Mouse (Mus musculus): Measurements from ENCODE around the gene Crebrf. TPM values are rescaled to one million over a fixed set of nuclear protein-coding genes. Genes with fewer than 3 reads are reported as not detected.

Gene Crebrf
- total and polyA plus RNA-seq, 2 experiments from 2014 or later, result 11.0 to 31.4 TPM

- Histone ChIP-seq H3K27ac (ENCODE audit: low read depth, low read length) (no peak overlapping the region), H3K36me3 (ENCODE audit: insufficient read depth) (no peaks in the 10 kb centered on the region), H3K4me2 (ENCODE audit: low read depth) (no peak overlapping the region), H3K9ac (no peak overlapping the region), H3K4me3 (ENCODE audit: low read depth, low read length) (no peak overlapping the region), H3K9me3 (ENCODE audit: low read length) (no peaks in the 10 kb centered on the region), H3K4me1 (ENCODE audit: insufficient read depth) (no peaks in the 10 kb centered on the region), H3K27me3 (ENCODE audit: insufficient read depth, low read length) (no peaks in the 10 kb centered on the region)
- whole genome bisulfite sequencing, result 84% methylated on average over 6 of the region's 6 CpGs
- ATAC-seq (no peak), DNase-seq (no peak)
- TF ChIP-seq CTCF (IDR thresholded peaks at IDR 0.05; ENCODE audit: low read depth), result no peak
These were observed 101.4 kb downstream of the Crebrf start for GRCm38 (mm10) chr17:26816810-26817209.

GRCm38 (mm10) chr17:26817776-26818175, 102.3 kb downstream of the Crebrf start:
- Histone ChIP-seq H3K4me1 (ENCODE audit: insufficient read depth) (no peaks in the 10 kb centered on the region), H3K4me2 (ENCODE audit: low read depth) (no peak overlapping the region), H3K27ac (ENCODE audit: low read depth, low read length) (no peak overlapping the region), H3K9ac (no peak overlapping the region), H3K36me3 (ENCODE audit: insufficient read depth) (no peaks in the 10 kb centered on the region), H3K4me3 (ENCODE audit: low read depth, low read length) (no peak overlapping the region), H3K27me3 (ENCODE audit: insufficient read depth, low read length) (no peaks in the 10 kb centered on the region), H3K9me3 (ENCODE audit: low read length) (no peaks in the 10 kb centered on the region)
- no peak for ATAC-seq
- no peak for DNase-seq
- TF ChIP-seq CTCF (IDR thresholded peaks at IDR 0.05; ENCODE audit: low read depth), result no peak

- Histone ChIP-seq H3K27me3 (ENCODE audit: insufficient read depth, low read length) (no peaks in the 10 kb centered on the region), H3K9ac (no peak overlapping the region), H3K4me3 (ENCODE audit: low read depth, low read length) (no peak overlapping the region), H3K36me3 (ENCODE audit: insufficient read depth) (no peaks in the 10 kb centered on the region), H3K4me2 (ENCODE audit: low read depth) (no peak overlapping the region), H3K9me3 (ENCODE audit: low read length) (no peaks in the 10 kb centered on the region), H3K27ac (ENCODE audit: low read depth, low read length) (no peak overlapping the region), H3K4me1 (ENCODE audit: insufficient read depth) (no peaks in the 10 kb centered on the region)
- DNase-seq (no peak), ATAC-seq (no peak)
- WGBS, result 81% methylated on average over 15 of the region's 17 CpGs
- no peak for TF ChIP-seq CTCF (IDR thresholded peaks at IDR 0.05; ENCODE audit: low read depth)
These were observed 110.7 kb downstream of the Crebrf start for GRCm38 (mm10) chr17:26826131-26826530.

Other genes starting within 250 kb of the Crebrf start
- 137 and 186 TPM in 2 replicates for gene Ergic1, start 154.2 kb upstream of the Crebrf start, total RNA-seq (2014; rRNA removed)
- 103 and 106 TPM in 2 replicates for gene Ergic1, start 154.2 kb upstream of the Crebrf start, polyA plus RNA-seq (2015; fragmentation: Nextera tagmentation; extraction: Ambion mirVana)
- 32.7 and 41.0 TPM in 2 replicates for gene Dusp1, start 153.5 kb upstream of the Crebrf start, total RNA-seq (2014; rRNA removed)
- gene Dusp1, start 153.5 kb upstream of the Crebrf start, polyA plus RNA-seq (2015; fragmentation: Nextera tagmentation; extraction: Ambion mirVana), result 36.0 and 38.5 TPM in 2 replicates
- gene Atp6v0e, start 52.4 kb upstream of the Crebrf start, total RNA-seq (2014; rRNA removed), result 60.2 and 71.9 TPM in 2 replicates
- 106 and 139 TPM in 2 replicates for gene Atp6v0e, start 52.4 kb upstream of the Crebrf start, polyA plus RNA-seq (2015; fragmentation: Nextera tagmentation; extraction: Ambion mirVana)
- 57.5 and 60.0 TPM in 2 replicates for gene Bnip1, start 65.4 kb downstream of the Crebrf start, total RNA-seq (2014; rRNA removed)
- 39.4 and 52.0 TPM in 2 replicates for gene Bnip1, start 65.4 kb downstream of the Crebrf start, polyA plus RNA-seq (2015; fragmentation: Nextera tagmentation; extraction: Ambion mirVana)
- 0.14 TPM in 1 of 2 replicates, not detected in the other for gene Nkx2-5, start 129.4 kb downstream of the Crebrf start, total RNA-seq (2014; rRNA removed)
- not detected in 2 replicates for gene Nkx2-5, start 129.4 kb downstream of the Crebrf start, polyA plus RNA-seq (2015; fragmentation: Nextera tagmentation; extraction: Ambion mirVana)
- 1.0 and 3.3 TPM in 2 replicates for gene Kifc5b, start 201.4 kb downstream of the Crebrf start, total RNA-seq (2014; rRNA removed)
- 0.74 and 1.5 TPM in 2 replicates for gene Kifc5b, start 201.4 kb downstream of the Crebrf start, polyA plus RNA-seq (2015; fragmentation: Nextera tagmentation; extraction: Ambion mirVana)
- gene Phf1, start 217.4 kb downstream of the Crebrf start, total RNA-seq (2014; rRNA removed), result 35.4 and 38.9 TPM in 2 replicates
- 20.4 and 24.1 TPM in 2 replicates for gene Phf1, start 217.4 kb downstream of the Crebrf start, polyA plus RNA-seq (2015; fragmentation: Nextera tagmentation; extraction: Ambion mirVana)
- gene Cuta, start 223.9 kb downstream of the Crebrf start, total RNA-seq (2014; rRNA removed), result 44.4 and 44.9 TPM in 2 replicates
- gene Cuta, start 223.9 kb downstream of the Crebrf start, polyA plus RNA-seq (2015; fragmentation: Nextera tagmentation; extraction: Ambion mirVana), result 147 and 158 TPM in 2 replicates
- 84.2 and 85.2 TPM in 2 replicates for gene Syngap1, start 225.6 kb downstream of the Crebrf start, total RNA-seq (2014; rRNA removed)
- gene Syngap1, start 225.6 kb downstream of the Crebrf start, polyA plus RNA-seq (2015; fragmentation: Nextera tagmentation; extraction: Ambion mirVana), result 3.1 and 5.0 TPM in 2 replicates